ENCODE assay signal across 9 mouse cellular contexts in the genomic region with DNA sequence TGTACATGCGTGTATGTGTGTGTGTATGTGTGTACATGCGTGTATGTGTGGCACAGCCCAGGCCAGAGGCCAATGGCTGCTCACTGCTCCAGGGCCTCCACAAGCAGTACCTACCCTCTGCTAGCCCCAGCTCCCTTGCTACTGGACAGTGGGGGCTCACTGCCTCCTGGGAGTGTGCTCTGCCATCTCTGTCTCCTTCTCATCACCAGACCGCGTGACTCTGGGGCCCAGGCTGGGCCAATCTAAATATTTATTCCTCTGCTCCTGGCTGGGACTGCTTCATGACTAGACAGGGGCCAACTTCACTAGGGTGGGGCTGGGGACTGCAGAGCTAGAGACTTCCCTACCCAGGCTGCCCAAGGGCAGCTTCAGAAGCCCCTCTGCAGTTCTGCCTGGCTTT. TPM values are rescaled to one million over a fixed set of nuclear protein-coding genes. Genes with fewer than 3 reads are reported as not detected.
DNase-seq lines count a peak whose midpoint lies in the region; ATAC-seq lines count a peak whose summit lies in the region.
"Had no signal": no experiment of that assay in that cellular context is flagged by ENCODE, and none has a peak within 500 bp of the region (broad histone marks: within the 10 kb centered on the region; RNA-seq: fewer than 3 reads in every experiment).

No protein-coding gene starts in this region.

- peak overlapping the region; percentile 5; the same call in 1 of the 2 replicates for H3K4me2 ChIP-seq in lung, embryonic 16.5 days (ENCODE audit: low read depth, low read length)

- no peak overlapping the region for H3K4me3 ChIP-seq in brown adipose tissue, adult 24 weeks (ENCODE audit: insufficient read depth, low read depth, low read length)
- no peak overlapping the region for H3K4me3 ChIP-seq in lung, embryonic 16.5 days (ENCODE audit: low read length)

- peak overlapping the region; percentile 21; the same call in 1 of the 2 replicates for H3K9ac ChIP-seq in lung, embryonic 16.5 days (ENCODE audit: low read length)

- H3K4me1 ChIP-seq in brown adipose tissue, adult 24 weeks (ENCODE audit: control insufficient read depth, insufficient read depth, insufficient read length, low read length): peaks cover 31% of the 10 kb centered on the region
- H3K4me1 ChIP-seq in lung, embryonic 16.5 days (replicated peaks; ENCODE audit: control insufficient read depth, insufficient read depth, low read length): peaks cover 42% of the 10 kb centered on the region

- ATAC-seq in lung, embryonic 16.5 days (ENCODE audit: low read depth): peak; percentile 87

- peak; percentile 42 for DNase-seq in gastrocnemius, postnatal 25 days
- DNase-seq in gastrocnemius, adult 18-20 months (ENCODE audit: low spot score): no peak
- DNase-seq in heart, postnatal 4 days: peak; percentile 53
- DNase-seq in natural killer cell, adult 2 months (ENCODE audit: low spot score in 2 of 2): no peak
- no peak for DNase-seq in cerebellum, postnatal 4 days (ENCODE audit: low spot score in 2 of 2)
- no peak for DNase-seq in left cerebral cortex, adult 8-10 months (ENCODE audit: low spot score in 2 of 2)
- DNase-seq: right cerebral cortex, adult 18-20 months had no signal

- no peaks in the 10 kb centered on the region for H3K27me3 ChIP-seq in lung, embryonic 16.5 days (ENCODE audit: control insufficient read depth, insufficient read depth, low read depth, low read length)

- H3K27ac ChIP-seq in brown adipose tissue, adult 24 weeks (replicated peaks; ENCODE audit: low read depth, low read length): peak overlapping the region; percentile 50
- peak overlapping the region; percentile 84 for H3K27ac ChIP-seq in lung, embryonic 16.5 days (ENCODE audit: low read length)

- 29% methylated on average over 4 of the region's 4 CpGs for WGBS in lung, embryonic 16.5 days

- no peaks in the 10 kb centered on the region for H3K9me3 ChIP-seq in lung, embryonic 16.5 days (ENCODE audit: control insufficient read depth, low read length)

- H3K36me3 ChIP-seq in lung, embryonic 16.5 days (ENCODE audit: control insufficient read depth, insufficient read depth, low read length): peaks cover 4% of the 10 kb centered on the region; the same call in 1 of the 2 replicates

RNA-seq across cellular contexts. Expression of gene Oaf, which starts 7.9 kb away (rescaled TPM):
- 10 to 100 TPM in 1 of 2 experiments, 1 to 10 TPM in 1; 8.6 to 10.6 TPM for total RNA-seq in gastrocnemius, postnatal 25 days (2021)
- 1 to 10 TPM; 4.2 to 6.4 TPM for total RNA-seq in gastrocnemius, adult 18-20 months (2021)
- 20.8 and 29.8 TPM in 2 replicates for polyA plus RNA-seq in brown adipose tissue, adult 24 weeks (2012; ENCODE audit: insufficient read depth, insufficient read length, missing spikeins)
- total RNA-seq in heart, postnatal 4 days (2021): 10 to 100 TPM; 22.1 to 27.7 TPM
- 35.3 and 38.0 TPM in 2 replicates for polyA plus RNA-seq in lung, embryonic 16.5 days (2015; fragmentation: Nextera tagmentation; extraction: Ambion mirVana)
- 10 to 100 TPM; 12.8 to 18.5 (median 15.2) TPM for total RNA-seq in left cerebral cortex, adult 8-10 months (2022)

RNA-seq across cellular contexts. Expression of gene Pou2f3, which starts 21.6 kb away (rescaled TPM):
- total RNA-seq in gastrocnemius, postnatal 25 days (2021): not detected
- under 1 TPM in 1 of 2 experiments, not detected in 1; 0.16 TPM for total RNA-seq in gastrocnemius, adult 18-20 months (2021)
- polyA plus RNA-seq in brown adipose tissue, adult 24 weeks (2012; ENCODE audit: insufficient read depth, insufficient read length, missing spikeins): not detected in 2 replicates
- under 1 TPM; 0.11 to 0.17 TPM for total RNA-seq in heart, postnatal 4 days (2021)
- polyA plus RNA-seq in lung, embryonic 16.5 days (2015; fragmentation: Nextera tagmentation; extraction: Ambion mirVana): 0.13 and 0.19 TPM in 2 replicates
- under 1 TPM; 0.14 to 0.37 (median 0.27) TPM for total RNA-seq in left cerebral cortex, adult 8-10 months (2022)

Comparison
In these comparisons a context has a peak if more than half of its experiments do, and no peak if none do; other contexts are left out.
1. DNase-seq: peak in gastrocnemius, postnatal 25 days (single experiment) and heart, postnatal 4 days (single experiment); none in gastrocnemius, adult 18-20 months (single experiment), natural killer cell, adult 2 months (0 of 2), cerebellum, postnatal 4 days (0 of 2) and left cerebral cortex, adult 8-10 months (0 of 2).